Mouse (Mus musculus): Measurements from ENCODE around the gene Mmp21.
A peak's percentile ranks its signal among the peaks of the same experiment; 100 is the strongest.
"Not testable (repeated sequence)": the region's sequence is repeated elsewhere in the genome, so short reads cannot be mapped to it uniquely, and the experiment has no call there.

Gene Mmp21

GRCm38 (mm10) chr7:133679961-133680360, at the start of gene Mmp21:
Gene Mmp21, minus strand, starts transcription at chr7:133680061.
- no peak for DNase-seq

GRCm38 (mm10) chr7:133729351-133729750, 49.5 kb upstream of the Mmp21 start:
- no peak for DNase-seq

- no peak for DNase-seq
These were observed 47.2 kb upstream of the Mmp21 start for GRCm38 (mm10) chr7:133727027-133727426.

- DNase-seq, result no peak
These were observed 45.7 kb upstream of the Mmp21 start for GRCm38 (mm10) chr7:133725571-133725970.

- DNase-seq, result no peak
These were observed 45.0 kb upstream of the Mmp21 start for GRCm38 (mm10) chr7:133724844-133725243.

GRCm38 (mm10) chr7:133720616-133721015, 40.8 kb upstream of the Mmp21 start:
- DNase-seq, result no peak

- no peak for DNase-seq
These were observed 38.7 kb upstream of the Mmp21 start for GRCm38 (mm10) chr7:133718580-133718979.

- DNase-seq, result no peak
These were observed 35.5 kb upstream of the Mmp21 start for GRCm38 (mm10) chr7:133715387-133715786.

- DNase-seq, result no peak
These were observed 27.4 kb upstream of the Mmp21 start for GRCm38 (mm10) chr7:133707301-133707700.

GRCm38 (mm10) chr7:133703906-133704305, 24.0 kb upstream of the Mmp21 start:
- no peak for DNase-seq

- no peak for DNase-seq
These were observed 22.5 kb upstream of the Mmp21 start for GRCm38 (mm10) chr7:133702333-133702732.

GRCm38 (mm10) chr7:133701366-133701765, 21.5 kb upstream of the Mmp21 start:
- DNase-seq, result no peak

GRCm38 (mm10) chr7:133699885-133700284, 20.0 kb upstream of the Mmp21 start:
- DNase-seq, result no peak

- DNase-seq, result no peak
These were observed 18.3 kb upstream of the Mmp21 start for GRCm38 (mm10) chr7:133698021-133698709.

GRCm38 (mm10) chr7:133685644-133686043, 5.8 kb upstream of the Mmp21 start:
- DNase-seq, result not testable (repeated sequence)

- DNase-seq, result no peak
These were observed 4.8 kb upstream of the Mmp21 start for GRCm38 (mm10) chr7:133684701-133685100.

- no peak for DNase-seq
These were observed 4.2 kb upstream of the Mmp21 start for GRCm38 (mm10) chr7:133684110-133684509.

GRCm38 (mm10) chr7:133683626-133684025, 3.8 kb upstream of the Mmp21 start:
- DNase-seq, result no peak

- peak in 1 of 2 experiments; percentile 14 for DNase-seq
These were observed 422 bp downstream of the Mmp21 start for GRCm38 (mm10) chr7:133679439-133679838.

GRCm38 (mm10) chr7:133678716-133679115, 1.1 kb downstream of the Mmp21 start:
- DNase-seq, result no peak

- DNase-seq, result peak in 1 of 2 experiments; percentile 19
These were observed 3.9 kb downstream of the Mmp21 start for GRCm38 (mm10) chr7:133676002-133676401.

- no peak for DNase-seq
These were observed 9.0 kb downstream of the Mmp21 start for GRCm38 (mm10) chr7:133670846-133671245.

GRCm38 (mm10) chr7:133669946-133670345, 9.9 kb downstream of the Mmp21 start:
- no peak for DNase-seq

- peak in 1 of 2 experiments; percentile 28 for DNase-seq
These were observed 10.8 kb downstream of the Mmp21 start for GRCm38 (mm10) chr7:133669071-133669470.

- DNase-seq, result no peak
These were observed 17.4 kb downstream of the Mmp21 start for GRCm38 (mm10) chr7:133662467-133662866.

Measured in kidney, postnatal 25 days (tissue).